In the genomic region with DNA sequence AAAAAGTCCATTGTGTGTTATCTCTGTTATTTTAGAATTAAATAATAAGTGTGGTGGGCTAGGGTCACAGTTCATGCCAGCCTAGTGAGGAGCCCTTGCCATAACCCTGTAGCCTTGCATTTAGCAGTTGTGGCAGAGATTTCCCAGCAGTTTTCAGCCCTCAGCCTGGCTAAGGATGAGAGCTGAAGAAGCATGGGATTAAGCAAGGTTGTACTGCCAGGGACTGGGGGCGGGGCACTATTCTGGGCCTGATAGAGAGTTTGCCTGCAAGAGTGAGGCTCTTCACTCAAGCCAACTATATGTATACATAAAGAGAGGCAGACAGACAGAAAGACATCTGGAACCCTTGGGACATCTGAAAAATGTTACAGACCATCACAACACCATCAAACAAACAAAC, we compare ENCODE assay signal across 2 mouse cellular contexts.
TF ChIP-seq lines count a peak whose summit lies in the region.

No protein-coding gene starts in this region.

TF ChIP-seq in MEL, 35 proteins besides CTCF, POLR2A, EP300 and RAD21 (continued from another document):
- TF ChIP-seq SMC3 (IDR thresholded peaks at IDR 0.05; ENCODE audit: low read depth, low read length) (no peak), NELFE (IDR thresholded peaks at IDR 0.05; ENCODE audit: low read depth, low read length) (no peak), BHLHE40 (IDR thresholded peaks at IDR 0.05; ENCODE audit: borderline replicate concordance, low read depth, low read length) (no peak), ZKSCAN1 (IDR thresholded peaks at IDR 0.05; ENCODE audit: low read depth, low read length) (no peak), MEF2A (IDR thresholded peaks at IDR 0.05; ENCODE audit: extremely low read depth, insufficient replicate concordance, low read depth, low read length, poor library complexity, severe bottlenecking) (no peak), RCOR1 (IDR thresholded peaks at IDR 0.05; ENCODE audit: low read depth, low read length) (no peak), MAX (IDR thresholded peaks at IDR 0.05; ENCODE audit: low read length) (no peak), ZNF384 (IDR thresholded peaks at IDR 0.05; ENCODE audit: low read depth, low read length) (no peak)

TF ChIP-seq in myocyte, 11 proteins besides CTCF, POLR2A, EP300 and RAD21 (continued from another document):
- TF ChIP-seq MYOG (IDR thresholded peaks at IDR 0.05; ENCODE audit: control insufficient read depth in 1 of 3, insufficient read depth in 1 of 3, insufficient read length in 2 of 3, low read depth in 2 of 3) (no peak), REST (IDR thresholded peaks at IDR 0.05; ENCODE audit: insufficient read depth, insufficient read length) (no peak), MAX (IDR thresholded peaks at IDR 0.05; ENCODE audit: low read depth) (no peak)
